Mouse (Mus musculus): ENCODE results near the gene Gpn2.

DNA sequence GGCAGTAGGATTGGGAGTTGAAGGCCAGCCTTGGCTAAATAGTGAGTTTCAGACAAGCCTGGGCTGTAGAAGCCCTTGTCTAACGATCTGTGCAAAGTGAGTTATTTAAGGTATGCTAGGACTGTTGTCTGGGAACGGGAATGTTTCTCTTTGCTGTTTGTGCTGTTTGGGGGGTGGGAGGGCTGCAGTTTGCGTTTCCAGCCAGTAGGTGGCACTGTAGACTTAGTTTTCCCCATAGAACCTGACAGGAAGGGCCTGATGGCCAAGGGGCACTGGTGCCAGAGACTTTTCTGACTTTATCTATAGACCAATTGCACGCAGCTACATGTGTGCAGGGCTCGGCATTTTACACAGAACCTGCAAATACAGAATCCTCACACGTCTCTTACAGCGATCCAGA, 8.4 kb downstream of the Gpn2 start:
- TF ChIP-seq ZKSCAN1 (IDR thresholded peaks at IDR 0.05; ENCODE audit: borderline replicate concordance, low read depth, low read length) (no peak), MAFK (IDR thresholded peaks at IDR 0.05; ENCODE audit: insufficient replicate concordance, low read length) (no peak), UBTF (IDR thresholded peaks at IDR 0.05; ENCODE audit: low read depth, low read length) (no peak), CTCF (conservative IDR thresholded peaks at IDR 0.05 in 1 of 2, IDR thresholded peaks at IDR 0.05 in 1 of 2; ENCODE audit: low read depth in 2 of 2, low read length in 2 of 2) (peak; percentile 68 to 83), EP300 (IDR thresholded peaks at IDR 0.05; ENCODE audit: low read length) (no peak), CHD2 (IDR thresholded peaks at IDR 0.05; ENCODE audit: low read length) (no peak), RCOR1 (conservative IDR thresholded peaks at IDR 0.05; ENCODE audit: low read depth, low read length) (no peak), MXI1 (IDR thresholded peaks at IDR 0.05; ENCODE audit: low read depth, low read length) (no peak), GABPA (IDR thresholded peaks at IDR 0.05; ENCODE audit: insufficient replicate concordance, low read depth, low read length) (no peak), POLR2A (IDR thresholded peaks at IDR 0.05; ENCODE audit: low read depth, low read length) (no peak), TCF12 (IDR thresholded peaks at IDR 0.05; ENCODE audit: low read depth, low read length) (no peak), E2F4 (IDR thresholded peaks at IDR 0.05; ENCODE audit: insufficient replicate concordance, low read depth, low read length) (no peak), NELFE (IDR thresholded peaks at IDR 0.05; ENCODE audit: low read depth, low read length) (no peak)
